Mouse (Mus musculus): ENCODE results near the gene Supt6. TPM values are rescaled to one million over a fixed set of nuclear protein-coding genes. Genes with fewer than 3 reads are reported as not detected.

Gene Supt6
- polyA plus RNA-seq, 1 experiment from 2014 or later, result 11.4 TPM

- Histone ChIP-seq H3K4me3 (ENCODE audit: low read depth, low read length) (no peak overlapping the region), H3K36me3 (ENCODE audit: insufficient read depth, low read length) (peaks cover 11% of the 10 kb centered on the region; the same call in 1 of the 2 replicates), H3K4me1 (ENCODE audit: insufficient read depth, low read depth, low read length) (peaks cover 13% of the 10 kb centered on the region; the same call in 1 of the 2 replicates), H3K27ac (ENCODE audit: low read length) (no peak overlapping the region), H3K9ac (replicated peaks; ENCODE audit: low read depth) (no peak overlapping the region), H3K9me3 (ENCODE audit: low read length) (no peaks in the 10 kb centered on the region), H3K4me2 (replicated peaks; ENCODE audit: low read depth, low read length) (peak overlapping the region; percentile 67; the same call in 1 of the 2 replicates), H3K27me3 (replicated peaks; ENCODE audit: insufficient read depth, low read length) (no peaks in the 10 kb centered on the region)
- DNase-seq (ENCODE audit: low spot score), result no peak
- 35% methylated on average over 2 of the region's 2 CpGs for WGBS
- ATAC-seq, result no peak
- no peak for TF ChIP-seq EP300 (IDR thresholded peaks at IDR 0.05)
- no peak for TF ChIP-seq CTCF (IDR thresholded peaks at IDR 0.05)
These were observed 63.9 kb downstream of the Supt6 start for GRCm38 (mm10) chr11:78181830-78182357.

GRCm38 (mm10) chr11:78180081-78180761, 65.6 kb downstream of the Supt6 start:
- Histone ChIP-seq H3K4me2 (replicated peaks; ENCODE audit: low read depth, low read length) (no peak overlapping the region), H3K9ac (replicated peaks; ENCODE audit: low read depth) (no peak overlapping the region), H3K4me3 (ENCODE audit: low read depth, low read length) (no peak overlapping the region), H3K36me3 (ENCODE audit: insufficient read depth, low read length) (peaks cover 11% of the 10 kb centered on the region; the same call in 1 of the 2 replicates), H3K9me3 (ENCODE audit: low read length) (no peaks in the 10 kb centered on the region), H3K4me1 (ENCODE audit: insufficient read depth, low read depth, low read length) (peaks cover 13% of the 10 kb centered on the region; the same call in 1 of the 2 replicates), H3K27ac (ENCODE audit: low read length) (no peak overlapping the region), H3K27me3 (replicated peaks; ENCODE audit: insufficient read depth, low read length) (no peaks in the 10 kb centered on the region)
- 58% methylated on average over 6 of the region's 6 CpGs for WGBS
- DNase-seq (ENCODE audit: low spot score) (no peak), ATAC-seq (no peak)
- TF ChIP-seq CTCF (IDR thresholded peaks at IDR 0.05) (no peak), EP300 (IDR thresholded peaks at IDR 0.05) (no peak)

GRCm38 (mm10) chr11:78179438-78179999, 66.3 kb downstream of the Supt6 start:
- peak overlapping the region; percentile 89 for H3K4me2 ChIP-seq (replicated peaks; ENCODE audit: low read depth, low read length)
- peaks cover 13% of the 10 kb centered on the region; the same call in 1 of the 2 replicates for H3K4me1 ChIP-seq (ENCODE audit: insufficient read depth, low read depth, low read length)
- peak overlapping the region; percentile 52 for H3K4me3 ChIP-seq (ENCODE audit: low read depth, low read length)
- ATAC-seq, result no peak
- H3K36me3 ChIP-seq (ENCODE audit: insufficient read depth, low read length), result peaks cover 11% of the 10 kb centered on the region; the same call in 1 of the 2 replicates
- no peaks in the 10 kb centered on the region for H3K9me3 ChIP-seq (ENCODE audit: low read length)
- DNase-seq (ENCODE audit: low spot score), result no peak
- 24% methylated on average over 8 of the region's 8 CpGs for WGBS
- H3K27me3 ChIP-seq (replicated peaks; ENCODE audit: insufficient read depth, low read length), result no peaks in the 10 kb centered on the region
- no peak overlapping the region for H3K9ac ChIP-seq (replicated peaks; ENCODE audit: low read depth)
- H3K27ac ChIP-seq (ENCODE audit: low read length), result peak overlapping the region; percentile 94; the same call in 1 of the 2 replicates
- TF ChIP-seq EP300 (IDR thresholded peaks at IDR 0.05), result no peak
- TF ChIP-seq CTCF (IDR thresholded peaks at IDR 0.05), result no peak

GRCm38 (mm10) chr11:78178859-78179437, 66.8 kb downstream of the Supt6 start:
- Histone ChIP-seq H3K4me1 (ENCODE audit: insufficient read depth, low read depth, low read length) (peaks cover 13% of the 10 kb centered on the region; the same call in 1 of the 2 replicates), H3K4me3 (ENCODE audit: low read depth, low read length) (peak overlapping the region; percentile 52), H3K27ac (ENCODE audit: low read length) (peak overlapping the region; percentile 94), H3K4me2 (replicated peaks; ENCODE audit: low read depth, low read length) (peak overlapping the region; percentile 89), H3K27me3 (replicated peaks; ENCODE audit: insufficient read depth, low read length) (no peaks in the 10 kb centered on the region), H3K36me3 (ENCODE audit: insufficient read depth, low read length) (peaks cover 11% of the 10 kb centered on the region; the same call in 1 of the 2 replicates), H3K9ac (replicated peaks; ENCODE audit: low read depth) (peak overlapping the region; percentile 59), H3K9me3 (ENCODE audit: low read length) (no peaks in the 10 kb centered on the region)
- WGBS, result 2% methylated on average over 29 of the region's 29 CpGs
- no peak for TF ChIP-seq EP300 (IDR thresholded peaks at IDR 0.05)
- TF ChIP-seq CTCF (IDR thresholded peaks at IDR 0.05), result no peak; the same call in 1 of the 2 replicates
- peak; percentile 81 for DNase-seq (ENCODE audit: low spot score)
- no peak for ATAC-seq

- ATAC-seq (peak; percentile 86), DNase-seq (ENCODE audit: low spot score) (peak; percentile 96)
- Histone ChIP-seq H3K36me3 (ENCODE audit: insufficient read depth, low read length) (peaks cover 11% of the 10 kb centered on the region; the same call in 1 of the 2 replicates), H3K4me3 (ENCODE audit: low read depth, low read length) (peak overlapping the region; percentile 52), H3K4me1 (ENCODE audit: insufficient read depth, low read depth, low read length) (peaks cover 13% of the 10 kb centered on the region; the same call in 1 of the 2 replicates), H3K27ac (ENCODE audit: low read length) (peak overlapping the region; percentile 94), H3K27me3 (replicated peaks; ENCODE audit: insufficient read depth, low read length) (no peaks in the 10 kb centered on the region), H3K4me2 (replicated peaks; ENCODE audit: low read depth, low read length) (peak overlapping the region; percentile 89), H3K9me3 (ENCODE audit: low read length) (no peaks in the 10 kb centered on the region), H3K9ac (replicated peaks; ENCODE audit: low read depth) (peak overlapping the region; percentile 59)
- under 1% methylated on average over 62 of the region's 84 CpGs for WGBS
- TF ChIP-seq EP300 (IDR thresholded peaks at IDR 0.05), result 0 out of 2 replicates have a peak, but pooled peaks have one; percentile 16
- TF ChIP-seq CTCF (IDR thresholded peaks at IDR 0.05), result peak; percentile 99
These were observed 67.6 kb downstream of the Supt6 start for GRCm38 (mm10) chr11:78177903-78178858.
